Mouse (Mus musculus) bone marrow, adult 2 months (tissue): ENCODE measurements at regions not wholly inside any gene's neighbourhood (a gene's known extent, or its start where the extent isn't known, plus 50 kb on each side); places are given as distances from the start of the nearest gene placed in this dataset.

Source experiments
- H3K27ac ChIP-seq: fragments of 200-500 bp; 2 replicates; pipeline ENCODE4 v1.5.1; 2012; ENCODE audit warnings: low read depth, mild to moderate bottlenecking, control low read depth, inconsistent platforms, low read length; ENCODE audit not compliant: control insufficient read depth, poor library complexity, insufficient read depth
- H3K4me1 ChIP-seq: fragments of 200-500 bp; 2 replicates; pipeline ENCODE4 v1.6.1; 2011; ENCODE audit warnings: low read length; ENCODE audit not compliant: control insufficient read depth, insufficient read depth
- H3K4me3 ChIP-seq: fragments of 200-500 bp; replicated peaks from 2 replicates; pipeline ENCODE3; 2011; ENCODE audit warnings: mild to moderate bottlenecking, low read depth, low read length, control low read depth; ENCODE audit not compliant: control insufficient read depth
- CTCF ChIP-seq: fragments of 200-500 bp; IDR thresholded peaks from 2 replicates; pipeline ENCODE4 v1.5.1; 2011; ENCODE audit warnings: low read length, control low read depth; ENCODE audit not compliant: control insufficient read depth, insufficient read depth
- POLR2A ChIP-seq: fragments of 200-500 bp; IDR thresholded peaks from 2 replicates; pipeline ENCODE4 v1.6.1; 2011; ENCODE audit warnings: low read depth, mild to moderate bottlenecking, control low read depth, low read length, borderline replicate concordance; ENCODE audit not compliant: control insufficient read depth
- WGBS: fragments of 180-500 bp; shearing (Covaris S2); methylation state at CpG from one replicate; pipeline ENCODE4 v1.1.7; 2018; 5-methylcytosine and 5-hydroxymethylcytosine counted together

DNA sequence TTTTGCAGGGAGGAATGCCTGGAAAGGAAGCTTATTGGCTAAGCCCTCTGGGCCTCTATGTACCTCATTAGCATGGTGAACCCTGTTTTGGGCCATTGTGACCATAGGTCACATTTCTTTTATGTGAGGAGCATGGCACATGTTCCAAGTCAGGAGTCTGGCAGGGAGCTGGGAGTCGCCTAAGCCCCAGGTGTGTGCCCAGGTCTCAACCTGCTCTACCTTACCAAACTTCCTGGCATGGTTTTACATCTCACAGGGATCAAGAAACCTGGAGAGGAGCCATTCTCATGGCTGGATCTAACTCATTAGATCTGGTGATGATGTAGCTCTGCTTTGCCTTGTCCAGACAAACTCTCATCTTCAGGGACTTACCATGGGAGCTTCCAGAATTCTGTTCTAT lies 161.0 kb upstream of the Eif4g2 start:
- WGBS: 56% methylated on average over 1 of the region's 1 CpGs
- Histone ChIP-seq H3K27ac (no peak overlapping the region), H3K4me3 (no peak overlapping the region), H3K4me1 (no peaks in the 10 kb centered on the region)
- no peak for TF ChIP-seq CTCF
- TF ChIP-seq POLR2A: no peak

DNA sequence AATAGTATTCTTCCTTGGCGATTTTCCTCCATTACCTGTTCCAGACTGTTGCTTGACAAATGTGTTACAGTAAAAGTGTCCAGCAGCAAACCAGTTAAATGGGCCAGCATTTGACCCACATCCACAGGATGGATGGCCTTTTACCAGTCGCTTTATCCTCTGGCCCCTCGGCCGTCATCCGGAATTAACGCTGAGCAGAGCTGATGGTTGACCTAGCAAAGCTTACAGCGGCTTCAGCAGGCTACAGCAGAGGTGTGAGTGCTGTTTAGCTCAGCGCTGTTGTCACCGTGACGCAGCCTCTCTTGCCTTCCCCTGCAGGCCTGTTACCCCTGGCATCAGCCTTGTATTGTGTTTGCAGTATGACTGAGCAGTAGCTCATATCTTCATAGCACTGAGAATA lies 159.8 kb upstream of the Eif4g2 start:
- TF ChIP-seq POLR2A (no peak), CTCF (no peak)
- Histone ChIP-seq H3K27ac (no peak overlapping the region), H3K4me3 (no peak overlapping the region), H3K4me1 (no peaks in the 10 kb centered on the region)
- WGBS: 84% methylated on average over 10 of the region's 10 CpGs

GRCm38 (mm10) chr7:111241538-111241937 lies 158.7 kb upstream of the Eif4g2 start:
- WGBS: 22% methylated on average over 4 of the region's 4 CpGs
- Histone ChIP-seq H3K27ac (no peak overlapping the region), H3K4me3 (no peak overlapping the region), H3K4me1 (no peaks in the 10 kb centered on the region)
- TF ChIP-seq CTCF (no peak), POLR2A (no peak)

DNA sequence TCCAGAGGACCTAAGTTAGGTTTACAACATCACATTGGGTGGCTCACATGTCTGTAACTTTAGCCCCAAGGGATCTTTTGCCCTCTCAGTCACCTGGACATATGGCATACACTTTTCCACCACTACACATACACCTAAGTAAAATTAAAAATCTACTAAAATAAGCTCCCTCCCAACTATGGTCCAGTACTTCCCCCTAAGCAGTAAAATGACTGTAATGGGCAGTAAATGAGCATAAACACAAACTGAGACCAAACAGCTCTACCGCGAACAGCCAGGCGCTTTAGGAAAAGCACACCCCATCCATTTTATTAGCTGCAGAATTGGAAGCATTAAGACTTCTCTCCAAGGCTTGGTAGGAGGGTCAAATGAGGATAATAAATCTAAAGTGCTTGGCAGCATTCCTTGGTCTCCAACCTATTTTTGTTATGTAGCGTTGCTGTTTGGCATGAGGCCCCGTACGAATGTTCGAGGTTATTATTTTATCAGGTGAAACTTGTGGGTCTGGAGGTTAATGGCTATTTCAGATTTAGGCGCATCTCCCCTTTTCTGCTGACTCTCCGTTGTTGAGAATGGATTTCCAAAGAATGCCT lies 157.5 kb upstream of the Eif4g2 start:
- Histone ChIP-seq H3K4me3 (no peak overlapping the region), H3K27ac (no peak overlapping the region), H3K4me1 (no peaks in the 10 kb centered on the region)
- WGBS: 82% methylated on average over 9 of the region's 9 CpGs
- no peak for TF ChIP-seq CTCF
- no peak for TF ChIP-seq POLR2A

GRCm38 (mm10) chr7:111237819-111238218 lies 155.0 kb upstream of the Eif4g2 start:
- 12% methylated on average over 9 of the region's 9 CpGs for WGBS
- Histone ChIP-seq H3K4me3 (no peak overlapping the region), H3K4me1 (no peaks in the 10 kb centered on the region), H3K27ac (no peak overlapping the region)
- no peak for TF ChIP-seq CTCF
- TF ChIP-seq POLR2A: no peak

GRCm38 (mm10) chr7:111230630-111231029 lies 147.8 kb upstream of the Eif4g2 start:
- Histone ChIP-seq H3K4me3 (no peak overlapping the region), H3K4me1 (peaks cover 1% of the 10 kb centered on the region; the same call in 1 of the 2 replicates), H3K27ac (no peak overlapping the region)
- TF ChIP-seq POLR2A: no peak
- no peak for TF ChIP-seq CTCF
- 69% methylated on average over 2 of the region's 2 CpGs for WGBS

DNA sequence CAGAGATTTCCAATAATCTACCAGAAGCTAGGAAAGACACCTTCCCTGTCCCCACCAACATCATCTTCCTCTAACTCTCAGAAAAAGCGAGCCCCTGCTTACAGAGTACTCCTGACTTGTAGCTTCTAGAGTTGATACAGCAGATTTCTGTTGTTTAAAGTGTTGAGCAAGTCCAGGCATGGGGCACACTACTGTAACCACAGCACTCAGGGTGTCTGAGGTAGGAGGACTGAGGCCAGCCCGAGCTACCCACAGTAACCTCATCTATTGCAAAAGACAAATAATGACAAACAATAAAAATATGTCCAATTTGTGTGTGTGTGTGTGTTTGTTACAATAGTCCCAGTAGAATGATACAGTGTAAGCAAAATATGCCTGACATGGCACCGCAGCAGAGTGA lies 144.3 kb upstream of the Eif4g2 start:
- TF ChIP-seq POLR2A (no peak), CTCF (no peak)
- Histone ChIP-seq H3K27ac (no peak overlapping the region), H3K4me1 (peaks cover 1% of the 10 kb centered on the region; the same call in 1 of the 2 replicates), H3K4me3 (no peak overlapping the region)
- 44% methylated on average over 3 of the region's 3 CpGs for WGBS

DNA sequence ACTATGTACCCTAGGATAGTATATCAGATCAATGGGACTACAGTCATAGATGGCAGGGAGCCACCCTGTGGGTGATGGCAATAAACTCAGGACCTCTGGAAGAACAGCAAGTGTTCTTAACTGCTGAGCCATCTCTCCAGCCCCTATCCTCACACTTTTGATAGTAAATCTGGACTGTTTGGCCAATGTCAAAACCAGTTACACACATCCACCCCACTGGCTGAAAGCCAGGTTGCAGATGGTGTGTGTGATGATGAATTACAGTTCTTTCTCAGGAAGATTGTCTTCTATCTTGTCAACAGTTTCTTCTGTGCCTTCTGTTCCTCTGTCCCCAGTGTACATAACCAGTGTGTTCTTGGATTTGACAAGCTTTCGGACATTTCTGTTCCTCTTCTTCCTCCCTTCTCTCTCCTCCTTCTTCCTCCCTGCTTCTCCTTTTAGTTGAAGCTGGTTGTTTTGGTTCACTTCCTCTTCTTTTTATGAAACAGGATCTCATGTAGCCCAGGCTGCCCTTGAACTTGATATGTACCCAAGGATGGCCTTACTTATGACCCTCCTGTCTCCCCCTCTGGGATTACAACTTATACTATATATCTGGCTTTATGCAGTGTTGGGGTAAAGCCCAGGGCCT lies 143.3 kb upstream of the Eif4g2 start:
- TF ChIP-seq POLR2A: no peak
- no peak for TF ChIP-seq CTCF
- Histone ChIP-seq H3K4me3 (no peak overlapping the region), H3K27ac (no peak overlapping the region), H3K4me1 (peaks cover 1% of the 10 kb centered on the region; the same call in 1 of the 2 replicates)
- WGBS: 23% methylated on average over 1 of the region's 1 CpGs
